Comparison of ENCODE assay signal across 25 mouse cellular contexts in the genomic region with DNA sequence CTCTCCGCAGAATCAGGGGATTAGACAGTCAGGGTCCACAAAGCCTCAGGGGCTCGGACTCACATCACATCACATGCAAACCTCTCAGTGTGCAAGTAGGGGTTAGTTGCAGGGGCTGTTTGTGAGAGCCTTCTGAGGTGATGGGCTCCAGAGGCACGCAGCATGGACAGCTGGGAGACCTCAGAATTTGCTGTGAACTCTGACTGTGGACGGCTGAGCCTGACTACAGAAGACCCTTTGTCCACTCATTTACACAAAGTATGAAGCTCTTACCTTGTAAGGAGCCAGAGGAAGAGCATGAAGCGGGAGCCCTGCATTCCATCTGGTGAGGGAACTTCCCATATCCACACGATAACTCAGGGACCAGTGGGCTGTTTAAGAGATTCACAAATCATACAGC. TPM values are rescaled to one million over a fixed set of nuclear protein-coding genes. Genes with fewer than 3 reads are reported as not detected.
DNase-seq lines count a peak whose midpoint lies in the region; ATAC-seq and TF ChIP-seq lines count a peak whose summit lies in the region.
"Had no signal": no experiment of that assay in that cellular context is flagged by ENCODE, and none has a peak within 500 bp of the region (broad histone marks: within the 10 kb centered on the region; RNA-seq: fewer than 3 reads in every experiment).

No protein-coding gene starts in this region.

- no peak for TF ChIP-seq CTCF in intestine, postnatal 0 days (IDR thresholded peaks at IDR 0.05; ENCODE audit: low read depth)
- TF ChIP-seq CTCF in stomach, postnatal 0 days (IDR thresholded peaks at IDR 0.05; ENCODE audit: low read depth) = no peak

- peak; percentile 81 for ATAC-seq in intestine, embryonic 14.5 days (replicated peaks; ENCODE audit: low FRiP score, low TSS enrichment, low read depth)
- no peak for ATAC-seq in intestine, postnatal 0 days
- ATAC-seq in stomach, embryonic 14.5 days (ENCODE audit: insufficient number of reproducible peaks, insufficient read depth, low FRiP score, low read depth) = no peak
- no peak for ATAC-seq in stomach, postnatal 0 days (ENCODE audit: low FRiP score, low TSS enrichment)
- peak; percentile 49 for ATAC-seq in intestine, embryonic 15.5 days
- ATAC-seq: forebrain, embryonic 16.5 days; lung, postnatal 0 days; midbrain, embryonic 15.5 days had no signal

- DNase-seq in intestine, embryonic 14.5 days (ENCODE audit: low spot score) = no peak
- no peak for DNase-seq in stomach, postnatal 0 days (ENCODE audit: low spot score)
- no peak for DNase-seq in urinary bladder, postnatal 36 days (ENCODE audit: low spot score in 2 of 2)
- DNase-seq in c-Kit-positive CD71-positive TER-119-positive erythroid progenitor cells, embryonic 14.5 days (ENCODE audit: low spot score) = no peak
- DNase-seq: adrenal gland, adult 2 months; cerebellum, adult 9-11 months; gastrocnemius, postnatal 36 days; heart, postnatal 10 days; kidney, adult 9 months; right cerebral cortex, postnatal 14 days; spleen, adult 18-20 months had no signal

- H3K4me3 ChIP-seq in intestine, embryonic 14.5 days (ENCODE audit: low read depth, low read length) = no peak overlapping the region
- H3K4me3 ChIP-seq in intestine, postnatal 0 days (ENCODE audit: low read depth, low read length) = no peak overlapping the region
- H3K4me3 ChIP-seq in stomach, embryonic 14.5 days (ENCODE audit: low read depth, low read length) = no peak overlapping the region
- H3K4me3 ChIP-seq in stomach, postnatal 0 days (ENCODE audit: low read depth, low read length) = no peak overlapping the region
- H3K4me3 ChIP-seq in intestine, embryonic 15.5 days (replicated peaks) = no peak overlapping the region
- H3K4me3 ChIP-seq: hindbrain, embryonic 15.5 days; limb, embryonic 15.5 days; liver, embryonic 15.5 days; midbrain, embryonic 15.5 days; myocyte had no signal

- peak overlapping the region; percentile 54 for H3K27ac ChIP-seq in intestine, embryonic 14.5 days (ENCODE audit: low read depth)
- no peak overlapping the region for H3K27ac ChIP-seq in intestine, postnatal 0 days (ENCODE audit: low read depth, low read length)
- H3K27ac ChIP-seq in stomach, embryonic 14.5 days (ENCODE audit: low read length) = peak overlapping the region; percentile 68
- no peak overlapping the region for H3K27ac ChIP-seq in stomach, postnatal 0 days (replicated peaks)
- H3K27ac ChIP-seq in intestine, embryonic 15.5 days = peak overlapping the region; percentile 44; the same call in 1 of the 2 replicates
- H3K27ac ChIP-seq: hindbrain, embryonic 15.5 days; limb, embryonic 15.5 days; liver, embryonic 15.5 days; midbrain, embryonic 15.5 days had no signal

- no peak overlapping the region for H3K9ac ChIP-seq in intestine, embryonic 14.5 days (ENCODE audit: low read length)
- H3K9ac ChIP-seq in intestine, postnatal 0 days (ENCODE audit: low read depth, low read length) = no peak overlapping the region
- H3K9ac ChIP-seq in stomach, embryonic 14.5 days (replicated peaks; ENCODE audit: low read depth, low read length) = no peak overlapping the region
- no peak overlapping the region for H3K9ac ChIP-seq in stomach, postnatal 0 days (ENCODE audit: low read length)
- H3K9ac ChIP-seq in intestine, embryonic 15.5 days = no peak overlapping the region
- H3K9ac ChIP-seq: hindbrain, embryonic 15.5 days; limb, embryonic 15.5 days; liver, embryonic 15.5 days; midbrain, embryonic 15.5 days had no signal

- TF ChIP-seq EP300 in stomach, postnatal 0 days (optimal IDR thresholded peaks at IDR 0.05) = no peak

- no peaks in the 10 kb centered on the region for H3K9me3 ChIP-seq in intestine, embryonic 14.5 days (ENCODE audit: control insufficient read depth, low read length)
- no peaks in the 10 kb centered on the region for H3K9me3 ChIP-seq in intestine, postnatal 0 days (ENCODE audit: control insufficient read depth)
- H3K9me3 ChIP-seq in stomach, embryonic 14.5 days (ENCODE audit: control insufficient read depth, low read depth, low read length) = no peaks in the 10 kb centered on the region
- no peaks in the 10 kb centered on the region for H3K9me3 ChIP-seq in stomach, postnatal 0 days (ENCODE audit: control insufficient read depth, low read length)
- H3K9me3 ChIP-seq in intestine, embryonic 15.5 days = no peaks in the 10 kb centered on the region
- H3K9me3 ChIP-seq: hindbrain, embryonic 15.5 days; limb, embryonic 15.5 days; liver, embryonic 15.5 days; midbrain, embryonic 15.5 days had no signal

- WGBS in intestine, embryonic 14.5 days = 25% methylated on average over 6 of the region's 6 CpGs
- 38% methylated on average over 6 of the region's 6 CpGs for WGBS in intestine, postnatal 0 days
- WGBS in stomach, embryonic 14.5 days = 21% methylated on average over 6 of the region's 6 CpGs
- WGBS in stomach, postnatal 0 days = 28% methylated on average over 6 of the region's 6 CpGs
- 31% methylated on average over 6 of the region's 6 CpGs for WGBS in intestine, embryonic 15.5 days

- H3K4me1 ChIP-seq in intestine, embryonic 14.5 days (replicated peaks; ENCODE audit: control insufficient read depth, insufficient read depth, low read length) = peaks cover 10% of the 10 kb centered on the region; the same call in 1 of the 2 replicates
- no peaks in the 10 kb centered on the region for H3K4me1 ChIP-seq in intestine, postnatal 0 days (replicated peaks; ENCODE audit: control insufficient read depth, insufficient read depth, low read length)
- peaks cover 10% of the 10 kb centered on the region; the same call in 1 of the 2 replicates for H3K4me1 ChIP-seq in stomach, embryonic 14.5 days (ENCODE audit: control insufficient read depth, insufficient read depth, low read length)
- H3K4me1 ChIP-seq in stomach, postnatal 0 days (replicated peaks; ENCODE audit: control insufficient read depth, insufficient read depth) = no peaks in the 10 kb centered on the region
- H3K4me1 ChIP-seq in intestine, embryonic 15.5 days (replicated peaks) = no peaks in the 10 kb centered on the region
- H3K4me1 ChIP-seq: hindbrain, embryonic 15.5 days; liver, embryonic 15.5 days; midbrain, embryonic 15.5 days had no signal

- no peaks in the 10 kb centered on the region for H3K36me3 ChIP-seq in intestine, embryonic 14.5 days (ENCODE audit: control insufficient read depth, insufficient read depth, low read length)
- no peaks in the 10 kb centered on the region for H3K36me3 ChIP-seq in intestine, postnatal 0 days (ENCODE audit: control insufficient read depth, insufficient read depth)
- no peaks in the 10 kb centered on the region for H3K36me3 ChIP-seq in stomach, embryonic 14.5 days (ENCODE audit: control insufficient read depth, insufficient read depth, low read length)
- no peaks in the 10 kb centered on the region for H3K36me3 ChIP-seq in stomach, postnatal 0 days (ENCODE audit: control insufficient read depth, insufficient read depth, low read length)
- no peaks in the 10 kb centered on the region for H3K36me3 ChIP-seq in intestine, embryonic 15.5 days
- H3K36me3 ChIP-seq: hindbrain, embryonic 15.5 days; limb, embryonic 15.5 days; liver, embryonic 15.5 days; midbrain, embryonic 15.5 days had no signal

- H3K4me2 ChIP-seq in intestine, embryonic 14.5 days (ENCODE audit: low read length) = no peak overlapping the region
- H3K4me2 ChIP-seq in intestine, postnatal 0 days (replicated peaks; ENCODE audit: low read depth) = no peak overlapping the region
- H3K4me2 ChIP-seq in stomach, embryonic 14.5 days (replicated peaks; ENCODE audit: low read depth, low read length) = no peak overlapping the region
- no peak overlapping the region for H3K4me2 ChIP-seq in stomach, postnatal 0 days (replicated peaks; ENCODE audit: low read depth)
- no peak overlapping the region for H3K4me2 ChIP-seq in intestine, embryonic 15.5 days (replicated peaks)
- H3K4me2 ChIP-seq: heart, embryonic 11.5 days; hindbrain, embryonic 15.5 days; limb, embryonic 15.5 days; liver, embryonic 15.5 days; midbrain, embryonic 15.5 days had no signal

- H3K27me3 ChIP-seq in intestine, embryonic 14.5 days (replicated peaks; ENCODE audit: control insufficient read depth, insufficient read depth, low read length) = no peaks in the 10 kb centered on the region
- no peaks in the 10 kb centered on the region for H3K27me3 ChIP-seq in intestine, postnatal 0 days (replicated peaks; ENCODE audit: control insufficient read depth, insufficient read depth, low read length)
- H3K27me3 ChIP-seq in stomach, embryonic 14.5 days (ENCODE audit: control insufficient read depth, insufficient read depth, low read length) = no peaks in the 10 kb centered on the region
- H3K27me3 ChIP-seq in stomach, postnatal 0 days (ENCODE audit: control insufficient read depth, insufficient read depth, low read length) = no peaks in the 10 kb centered on the region
- H3K27me3 ChIP-seq in intestine, embryonic 15.5 days (replicated peaks) = no peaks in the 10 kb centered on the region
- H3K27me3 ChIP-seq: hindbrain, embryonic 15.5 days; limb, embryonic 15.5 days; liver, embryonic 15.5 days; midbrain, embryonic 15.5 days had no signal

RNA-seq across cellular contexts. Expression of a gene that starts 5.3 kb away (rescaled TPM):
- polyA plus RNA-seq in intestine, embryonic 14.5 days (2014; fragmentation: Nextera tagmentation; extraction: Ambion mirVana) = not detected in 2 replicates
- not detected in 2 replicates for polyA plus RNA-seq in intestine, postnatal 0 days (2015; fragmentation: Nextera tagmentation; extraction: Ambion mirVana)
- polyA plus RNA-seq in stomach, embryonic 14.5 days (2014; fragmentation: Nextera tagmentation; extraction: Ambion mirVana) = not detected in 2 replicates
- not detected in 2 replicates for polyA plus RNA-seq in stomach, postnatal 0 days (2015; fragmentation: Nextera tagmentation; extraction: Ambion mirVana)
- not detected in 2 replicates for polyA plus RNA-seq in intestine, embryonic 15.5 days (2015; fragmentation: Nextera tagmentation; extraction: Ambion mirVana)
- polyA plus RNA-seq: adrenal gland, adult 2 months; C2C12; cortical plate, adult 2 months; forebrain, embryonic 16.5 days; heart, embryonic 11.5 days; hindbrain, embryonic 15.5 days; limb, embryonic 15.5 days; liver, embryonic 15.5 days; lung, postnatal 0 days; midbrain, embryonic 15.5 days; myocyte; neural tube, embryonic 14.5 days had no signal

Comparison
In these comparisons a context has a peak if more than half of its experiments do, and no peak if none do; other contexts are left out.
1. ATAC-seq: peak in intestine, embryonic 14.5 days (single experiment) and intestine, embryonic 15.5 days (single experiment); none in intestine, postnatal 0 days (single experiment), stomach, embryonic 14.5 days (single experiment) and stomach, postnatal 0 days (single experiment).
2. H3K27ac ChIP-seq: peak in intestine, embryonic 14.5 days (single experiment), stomach, embryonic 14.5 days (single experiment) and intestine, embryonic 15.5 days (single experiment); none in intestine, postnatal 0 days (single experiment) and stomach, postnatal 0 days (single experiment).